Mouse (Mus musculus): Measurements from ENCODE around the gene Drd5.

DNA sequence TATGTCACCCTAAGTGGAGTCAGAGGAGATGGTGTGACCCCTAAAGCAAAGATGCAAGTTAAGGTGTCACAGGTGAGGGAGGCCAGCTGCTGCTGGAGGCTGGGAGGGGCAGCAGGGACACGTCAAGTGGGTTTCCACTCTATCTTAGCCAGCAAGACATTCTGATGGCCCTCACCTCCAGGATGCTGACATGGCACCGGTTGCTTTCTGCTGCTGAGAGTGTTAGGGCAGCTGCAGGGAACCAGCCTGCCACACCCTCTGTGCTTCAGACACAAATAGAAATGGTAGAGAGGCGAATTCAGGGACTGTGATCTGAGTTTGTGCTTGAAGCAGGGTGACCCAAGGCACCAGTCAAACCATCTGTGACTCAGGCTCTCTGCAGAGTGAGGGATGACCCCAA is 9.4 kb upstream of the Drd5 start:
- TF ChIP-seq EP300 (optimal IDR thresholded peaks at IDR 0.05): no peak
- no peak for TF ChIP-seq CTCF (IDR thresholded peaks at IDR 0.05; ENCODE audit: low read depth)

All from stomach, postnatal 0 days (tissue).